Mouse (Mus musculus) spleen, embryonic (tissue): ENCODE measurements around the gene Lrrc1.

Experiments used
- CTCF ChIA-PET: fragments of 350-600 bp; sonication (Branson Sonifier 250); formaldehyde crosslinking; loops from one replicate; lab custom pipeline; 2022; lab: Charles Lee

Gene Lrrc1

DNA sequence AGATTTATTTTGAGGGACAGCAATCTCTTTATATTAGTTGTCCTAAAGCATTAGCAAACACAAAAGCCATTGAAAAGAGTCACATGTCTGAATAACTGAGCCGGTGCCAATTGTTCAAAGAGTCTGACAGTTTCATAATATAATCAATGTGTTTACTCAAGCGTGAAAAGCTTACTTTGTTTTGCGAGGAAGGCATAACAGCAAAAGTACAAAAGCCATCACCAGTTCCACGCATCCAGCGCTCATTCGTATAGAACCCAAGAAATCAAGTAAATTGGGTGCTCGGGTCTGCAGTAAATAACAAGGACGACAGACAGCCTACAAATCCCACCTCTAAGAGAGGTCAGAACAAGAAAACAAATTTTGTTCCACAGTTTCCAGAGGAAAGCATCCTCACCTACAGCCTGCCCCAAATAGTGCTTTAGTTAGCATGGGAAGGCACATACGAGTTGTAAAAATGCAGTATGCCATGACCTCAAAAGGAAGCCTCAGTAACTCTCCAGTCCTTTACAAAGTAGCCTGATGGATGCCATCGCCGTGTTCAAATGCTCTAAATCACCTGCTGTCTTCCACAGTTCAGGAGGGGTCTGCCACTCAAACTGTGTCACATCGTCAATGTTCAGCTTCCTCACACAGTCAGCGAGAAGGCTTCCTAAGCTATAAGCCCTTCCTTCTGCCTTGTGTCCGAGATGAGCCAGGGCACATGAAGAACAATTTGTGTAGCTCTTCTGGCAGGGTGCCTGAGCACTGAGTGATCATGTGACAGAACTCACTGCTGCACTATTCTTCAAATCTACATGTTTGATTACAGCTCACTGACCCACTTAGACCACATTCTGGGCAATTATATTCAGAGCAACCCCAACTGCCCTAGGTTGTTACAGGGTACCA, 41.9 kb downstream of the Lrrc1 start:
- CTCF ChIA-PET: no interaction called here

DNA sequence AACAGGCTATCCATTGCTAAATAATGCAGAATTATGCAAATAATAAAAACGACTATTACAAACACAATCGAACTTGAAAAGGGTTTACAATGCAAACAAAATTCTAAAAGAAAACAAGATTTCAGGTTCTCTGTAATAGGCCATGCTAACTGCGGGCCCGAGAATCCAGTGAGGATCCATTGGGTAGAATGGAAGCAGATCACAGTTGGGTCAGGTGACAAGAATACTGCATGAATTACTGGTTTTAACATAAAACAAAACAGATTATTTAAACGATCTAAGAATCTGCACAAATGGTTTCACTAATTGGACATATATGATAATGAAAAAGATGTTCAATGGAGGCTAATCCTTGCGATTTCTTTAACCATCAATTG, 42.5 kb downstream of the Lrrc1 start:
- CTCF ChIA-PET: no interaction called here

DNA sequence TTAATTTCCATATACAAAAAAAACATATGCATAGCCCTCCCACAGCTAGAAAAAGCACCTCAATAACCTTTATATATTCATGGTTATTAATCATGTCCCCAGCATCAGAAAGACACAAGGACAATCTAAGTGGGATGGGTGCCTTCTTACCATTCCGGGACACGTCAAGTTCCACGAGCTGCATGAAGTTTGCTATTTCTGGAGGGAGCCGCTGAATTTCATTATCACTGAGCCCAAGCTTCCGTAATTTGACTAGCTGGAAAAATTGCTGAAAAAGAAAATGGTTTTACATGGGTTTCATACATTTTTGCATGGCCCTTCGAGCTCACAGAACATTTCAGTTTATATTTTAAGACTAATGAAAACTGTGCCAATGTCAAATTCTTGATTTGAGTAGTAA, 45.6 kb downstream of the Lrrc1 start:
- CTCF ChIA-PET: no interaction called here

DNA sequence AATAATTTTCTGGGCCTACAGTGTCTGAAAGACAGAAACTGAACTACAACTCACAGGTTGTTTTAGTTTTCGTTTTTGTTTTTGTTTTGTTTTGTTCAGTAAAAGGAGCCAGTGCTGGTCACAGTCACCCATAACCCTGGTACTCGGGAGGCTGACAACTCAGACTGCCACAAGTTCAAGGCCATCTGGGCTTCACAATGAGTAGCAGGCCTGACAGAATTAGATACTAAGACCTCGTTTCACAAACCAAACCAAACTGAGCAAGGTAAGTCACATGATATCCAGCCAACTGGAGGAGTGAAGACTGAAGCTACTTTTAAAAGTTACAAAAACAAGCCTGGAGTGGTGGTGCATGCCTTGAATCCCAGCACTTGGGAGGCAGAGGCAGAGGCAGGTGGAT, 46.3 kb downstream of the Lrrc1 start:
- CTCF ChIA-PET: no interaction called here

DNA sequence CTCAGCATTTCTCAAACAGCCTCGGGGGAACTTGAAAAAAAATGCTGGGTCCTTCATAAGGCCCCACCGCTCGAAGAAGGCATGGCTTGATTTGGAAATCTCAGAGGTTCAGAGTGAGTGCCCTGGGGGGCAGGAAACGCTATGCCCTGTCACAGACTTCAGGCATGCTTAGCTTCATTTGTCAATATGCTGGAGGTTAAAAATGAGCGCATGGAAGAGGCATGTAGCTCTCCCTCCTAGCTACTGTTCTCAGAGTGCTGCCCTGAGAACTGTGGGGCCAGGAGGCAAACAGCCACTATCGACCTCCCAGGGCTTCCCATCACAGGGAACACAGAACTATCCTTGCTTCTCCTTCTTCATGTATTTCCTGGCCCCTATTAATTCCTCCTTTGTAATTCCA, 47.5 kb downstream of the Lrrc1 start:
- CTCF ChIA-PET: no interaction called here

DNA sequence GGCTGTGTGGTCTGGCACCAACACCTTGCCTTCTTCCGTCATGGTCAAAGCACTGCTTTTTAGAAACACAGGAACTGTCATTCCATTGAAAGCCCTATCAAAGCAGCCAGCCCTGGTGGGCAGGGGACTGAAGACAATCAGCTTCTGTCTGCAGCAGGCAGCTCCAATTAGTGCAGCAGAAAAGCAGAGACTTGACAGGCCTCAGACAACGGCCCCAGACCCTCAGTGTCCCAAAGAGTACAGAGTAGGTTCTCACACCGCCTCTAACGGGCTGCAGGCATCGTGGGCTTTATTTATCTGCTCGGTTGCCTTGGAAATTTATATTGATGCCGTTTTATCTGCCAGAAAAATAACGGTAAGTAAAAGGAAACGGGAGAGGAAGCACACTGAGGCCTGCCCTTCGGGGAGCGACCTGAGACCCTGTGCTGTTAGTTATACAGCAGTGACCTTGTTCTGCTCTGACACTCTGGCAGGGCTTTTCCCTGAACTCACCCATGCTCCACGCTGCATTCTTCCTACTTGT, 48.1 kb downstream of the Lrrc1 start:
- CTCF ChIA-PET: no interaction called here

DNA sequence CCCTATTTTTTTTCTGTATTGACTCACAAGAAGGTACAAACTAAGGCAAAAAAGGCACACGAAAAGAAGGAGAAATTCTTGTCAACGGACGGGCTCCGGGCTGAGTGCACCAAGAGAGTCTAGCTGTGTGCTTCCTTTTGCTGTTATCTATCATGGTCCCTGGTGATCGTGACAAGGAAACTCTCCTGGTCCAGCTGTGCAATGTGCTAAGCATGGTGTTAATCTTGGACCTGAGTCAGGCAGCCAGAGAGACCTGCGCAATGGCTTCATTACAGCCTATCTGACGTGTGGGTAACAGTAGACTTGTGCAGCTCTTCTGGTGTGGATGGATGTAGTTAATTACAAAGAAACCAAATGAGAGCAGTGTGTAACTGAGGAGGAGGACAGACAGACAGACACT, 50.4 kb downstream of the Lrrc1 start:
- CTCF ChIA-PET: no interaction called here

DNA sequence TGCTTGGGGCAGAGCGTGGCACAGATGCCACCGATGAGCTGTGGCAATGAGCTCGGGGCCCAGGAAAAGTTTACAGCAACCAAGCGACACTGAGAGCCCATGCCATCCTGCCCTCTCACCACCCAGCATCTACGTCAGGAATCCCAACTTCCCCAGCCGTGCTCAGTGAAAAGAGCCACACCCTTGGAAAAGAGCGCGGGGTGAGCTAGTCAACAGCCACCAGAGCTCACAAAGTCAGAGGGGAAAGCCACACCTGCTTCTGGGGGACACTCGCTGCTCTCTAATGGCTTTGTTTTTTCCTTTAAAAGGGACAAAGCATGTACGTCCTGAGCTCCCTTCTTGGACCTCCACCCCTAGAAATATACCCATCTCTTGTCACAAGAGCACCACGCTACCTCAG, 56.1 kb downstream of the Lrrc1 start:
- CTCF ChIA-PET: no interaction called here

DNA sequence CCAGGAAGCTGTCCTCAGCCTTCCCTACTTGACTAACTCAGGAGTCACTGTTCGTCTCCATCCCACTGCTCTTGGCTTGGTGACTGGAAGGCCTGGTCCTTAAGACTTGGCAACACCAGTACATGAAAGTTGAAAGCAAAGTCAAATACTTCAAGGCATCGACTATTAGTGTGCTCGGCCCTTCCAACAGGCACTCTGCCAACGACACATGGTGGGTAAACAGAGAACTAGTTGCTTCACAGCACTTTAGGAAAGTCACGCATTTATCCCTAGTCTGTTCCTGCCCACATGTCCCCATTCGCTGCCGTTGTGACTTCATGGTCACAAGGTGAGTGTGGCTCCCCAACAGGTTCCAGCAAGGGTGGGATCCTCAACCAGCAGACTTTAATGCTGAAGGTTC, 57.2 kb downstream of the Lrrc1 start:
- CTCF ChIA-PET: no interaction called here

DNA sequence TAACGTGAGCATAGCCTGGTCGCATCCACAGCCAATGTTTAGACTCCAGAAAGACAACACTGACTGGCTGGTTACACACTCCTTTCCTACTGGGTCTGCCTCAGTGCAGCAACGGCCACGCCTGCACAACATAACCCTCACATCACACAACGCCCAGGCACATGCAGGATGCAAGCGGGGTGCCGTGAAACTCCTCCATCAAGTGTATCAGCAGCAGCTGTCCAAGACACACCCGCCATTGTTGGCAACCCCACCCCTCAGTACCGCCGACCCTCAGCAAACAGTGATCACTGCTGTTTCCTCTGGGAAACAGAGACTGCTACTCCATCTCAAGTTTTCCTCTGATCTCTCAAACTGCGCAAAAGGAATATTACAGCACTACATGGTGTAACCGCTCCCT, 58.8 kb downstream of the Lrrc1 start:
- CTCF ChIA-PET: interaction anchor here (0.6 kb wide), 1 partner anchor 8 kb away, joined by 3 read pairs; no protein-coding TSS in a partner anchor

DNA sequence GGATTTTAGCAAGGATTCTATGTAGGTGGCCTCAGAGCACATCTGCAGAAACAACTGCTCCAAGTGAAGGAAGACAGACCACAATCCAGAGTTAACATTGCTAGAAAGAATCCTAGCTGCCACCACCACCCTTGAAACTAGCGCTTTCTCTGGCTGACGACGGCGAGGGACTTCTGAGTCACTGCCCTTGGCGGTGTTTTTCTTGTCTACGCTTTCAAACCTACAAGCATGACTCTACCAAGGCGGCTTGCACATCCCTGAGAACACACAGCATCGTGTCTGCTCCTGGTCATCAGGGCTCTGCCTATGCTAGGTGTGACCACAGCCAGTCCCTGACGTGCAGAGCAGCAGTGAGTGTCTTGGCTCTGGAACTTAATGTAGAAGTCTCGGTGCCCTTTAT, 59.9 kb downstream of the Lrrc1 start:
- CTCF ChIA-PET: no interaction called here

DNA sequence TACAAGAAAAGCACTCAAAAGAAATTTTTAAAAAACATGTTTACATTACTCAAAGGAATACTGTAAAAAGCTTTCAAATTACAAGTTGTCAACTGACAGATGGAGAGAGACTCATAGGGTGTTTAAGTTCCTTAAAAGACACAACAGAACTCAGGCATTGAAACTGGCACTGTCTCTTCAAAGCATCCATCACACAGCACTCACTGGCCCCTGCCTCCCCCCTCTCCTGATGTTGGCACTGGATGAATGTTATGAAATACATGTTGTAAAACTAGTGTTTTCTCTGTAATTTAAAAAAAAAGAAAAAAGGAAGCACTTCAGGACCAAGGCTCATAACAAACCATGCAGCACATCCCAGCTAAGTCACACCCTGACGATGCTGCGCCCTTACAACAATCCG, 61.1 kb downstream of the Lrrc1 start:
- CTCF ChIA-PET: no interaction called here

DNA sequence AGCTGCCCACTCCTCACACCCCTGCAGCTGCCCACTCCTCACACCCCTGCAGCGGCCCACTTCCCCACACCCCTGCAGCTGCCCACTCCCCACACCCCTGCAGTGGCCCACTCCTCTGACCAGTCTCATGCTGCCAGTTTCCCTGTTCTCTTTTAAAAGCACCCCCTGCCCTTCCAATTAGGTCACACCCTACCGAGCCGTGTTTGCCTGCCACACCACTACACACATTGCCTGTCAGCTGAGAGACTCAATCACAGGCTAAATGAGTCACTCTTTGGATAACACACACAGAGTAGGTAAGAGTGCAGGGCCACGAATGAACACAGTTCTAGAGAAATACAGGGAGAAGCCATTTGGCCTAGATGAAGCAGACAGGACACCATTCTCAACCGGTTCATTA, 62.4 kb downstream of the Lrrc1 start:
- CTCF ChIA-PET: no interaction called here

DNA sequence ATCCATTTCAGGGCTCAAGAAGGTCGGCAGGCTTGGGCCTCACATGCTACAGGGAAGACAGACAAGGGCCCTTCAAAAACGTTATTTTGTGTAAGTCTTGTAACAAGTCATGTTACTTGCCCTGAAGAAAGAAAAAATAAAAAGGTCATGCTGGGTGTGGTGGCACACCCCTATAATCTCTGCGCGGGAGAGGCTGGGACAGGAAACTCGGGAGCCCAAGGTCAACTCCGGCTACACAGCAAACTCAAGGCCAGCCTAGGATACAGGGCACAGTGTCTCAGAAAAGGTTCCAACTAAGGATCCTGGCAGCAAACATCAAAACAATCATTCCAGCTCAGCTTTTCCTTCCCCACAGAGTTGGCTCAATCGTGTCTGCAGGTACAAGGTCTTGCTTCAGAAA, 63.3 kb downstream of the Lrrc1 start:
- CTCF ChIA-PET: no interaction called here

DNA sequence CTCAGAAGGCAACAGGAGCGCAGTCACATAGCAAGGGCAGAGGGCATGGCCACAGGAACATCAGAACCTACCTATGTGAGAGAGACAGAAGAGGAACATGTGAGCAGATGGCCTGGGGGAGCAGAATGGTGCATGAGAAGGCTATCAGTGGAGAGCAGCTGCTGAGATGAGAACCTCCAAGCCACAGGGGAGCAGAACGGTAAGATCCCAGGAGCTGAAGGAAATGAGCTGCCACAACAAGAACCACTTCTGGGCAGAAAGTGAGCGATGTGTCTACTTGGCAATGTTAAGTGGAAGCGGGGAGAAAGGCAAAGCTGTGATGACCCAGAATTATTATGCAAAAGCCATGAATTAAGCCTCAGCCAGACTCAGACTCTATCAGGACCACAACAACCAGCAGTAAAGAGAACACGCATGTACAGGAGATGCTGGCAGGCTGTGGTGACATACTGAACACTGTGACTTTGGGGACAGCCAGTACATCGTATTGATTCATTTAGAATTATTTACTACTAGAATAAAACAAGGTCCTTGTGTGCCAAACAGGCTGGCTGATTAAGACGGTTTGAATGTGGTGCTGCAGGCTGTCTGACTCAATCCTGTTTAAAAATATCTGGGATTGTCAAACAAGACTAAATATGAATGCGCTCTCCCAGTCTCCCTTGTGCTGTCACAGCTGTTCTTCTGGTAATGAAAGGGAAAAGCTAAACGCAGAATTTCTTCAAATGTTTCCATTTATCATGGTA, 63.9 kb downstream of the Lrrc1 start:
- CTCF ChIA-PET: interaction anchor here (0.5 kb wide), 1 partner anchor 706 kb away, joined by 12 read pairs; no protein-coding TSS in a partner anchor

DNA sequence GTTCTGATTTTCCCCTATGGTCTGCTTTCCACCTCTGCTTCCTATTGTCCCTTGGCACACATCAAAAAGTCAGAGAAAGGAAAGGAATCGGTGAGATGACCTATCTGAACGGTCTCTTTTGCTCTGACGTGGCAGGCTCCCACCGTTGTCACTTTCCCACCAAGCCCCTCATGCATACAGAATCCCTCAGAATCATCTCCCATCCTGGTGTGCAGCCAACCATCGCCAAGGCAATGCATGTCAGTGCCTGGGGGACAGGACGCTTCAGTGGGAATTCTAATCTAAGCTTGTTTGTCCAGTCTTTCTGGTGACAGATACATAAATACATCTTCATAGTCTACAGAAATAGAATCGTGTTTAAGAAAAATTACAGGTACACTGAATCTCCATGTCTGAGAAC, 64.7 kb downstream of the Lrrc1 start:
- CTCF ChIA-PET: no interaction called here

DNA sequence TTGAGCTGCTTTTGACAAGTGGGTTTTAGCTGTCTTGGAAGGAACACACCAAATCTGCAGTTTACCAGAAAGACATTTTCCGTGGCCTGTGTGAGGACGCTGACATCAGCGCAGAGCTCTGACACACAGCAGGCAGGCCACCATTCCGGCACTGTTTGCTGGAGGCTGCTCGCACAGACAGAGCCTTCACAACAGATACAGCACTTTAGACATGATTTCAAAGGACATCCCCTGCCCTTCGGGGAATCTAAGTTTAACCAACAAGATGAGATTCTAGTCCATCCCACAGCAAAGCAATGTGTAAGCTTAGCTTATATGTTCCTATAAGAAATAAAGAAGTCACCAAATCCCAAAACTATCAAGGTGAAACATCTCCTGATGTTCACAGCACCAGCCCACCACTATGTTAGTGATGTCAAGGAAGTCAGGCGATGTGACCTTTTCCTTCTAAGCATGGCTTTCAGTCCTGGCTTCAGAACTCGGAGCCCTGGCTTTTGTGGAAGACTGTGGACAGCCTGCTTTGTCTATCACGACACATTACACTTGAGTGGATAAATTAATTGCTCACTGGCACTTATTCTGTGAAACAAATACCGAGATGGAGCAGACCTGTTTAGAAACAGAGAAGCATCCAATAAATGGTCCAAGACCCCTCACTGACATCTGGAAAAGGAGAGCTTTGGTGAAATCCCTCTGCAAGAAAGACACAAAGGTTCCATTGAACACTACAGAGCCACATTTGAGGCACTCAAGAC, 66.3 kb downstream of the Lrrc1 start:
- CTCF ChIA-PET: interaction anchor here (0.7 kb wide), 1 partner anchor 8 kb away, joined by 3 read pairs; no protein-coding TSS in a partner anchor

DNA sequence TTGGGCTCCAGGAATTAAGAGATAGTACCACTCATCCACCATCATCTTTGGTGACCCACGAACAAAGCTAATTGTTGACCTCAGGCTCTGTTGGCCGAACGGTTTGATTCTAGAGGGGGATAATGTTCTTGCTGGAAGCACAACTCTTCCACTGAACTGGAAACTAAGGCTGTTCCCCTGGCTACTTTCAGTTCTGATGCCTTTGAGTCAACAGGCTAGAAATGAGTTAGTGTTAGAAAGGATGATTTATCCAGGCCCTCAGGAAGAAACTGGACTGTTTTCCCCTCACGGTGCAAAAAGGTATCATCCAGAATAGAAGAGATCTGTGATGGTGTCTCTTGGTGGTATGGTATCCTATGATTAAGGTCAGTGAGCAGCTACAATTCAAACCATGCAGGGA, 70.1 kb downstream of the Lrrc1 start:
- CTCF ChIA-PET: no interaction called here

DNA sequence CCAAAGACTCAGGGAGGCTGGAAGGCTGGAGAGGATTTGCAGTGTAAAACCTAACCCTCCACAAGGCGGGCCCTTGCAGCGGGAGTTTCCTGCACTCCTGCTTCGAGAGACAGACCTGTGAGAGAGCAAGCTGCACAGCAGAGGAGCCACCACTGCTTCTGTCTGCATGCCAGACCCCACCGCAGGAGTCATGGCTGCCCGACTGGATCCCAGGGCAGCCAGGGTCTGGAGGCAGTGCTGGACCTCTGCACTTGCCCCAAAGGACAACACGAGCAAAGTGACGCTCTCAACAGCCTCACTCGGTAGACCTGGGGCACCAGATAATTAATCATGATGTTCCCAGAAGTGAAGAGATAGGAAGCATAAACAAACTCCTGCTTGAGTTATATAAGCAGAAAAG, 72.1 kb downstream of the Lrrc1 start:
- CTCF ChIA-PET: no interaction called here

DNA sequence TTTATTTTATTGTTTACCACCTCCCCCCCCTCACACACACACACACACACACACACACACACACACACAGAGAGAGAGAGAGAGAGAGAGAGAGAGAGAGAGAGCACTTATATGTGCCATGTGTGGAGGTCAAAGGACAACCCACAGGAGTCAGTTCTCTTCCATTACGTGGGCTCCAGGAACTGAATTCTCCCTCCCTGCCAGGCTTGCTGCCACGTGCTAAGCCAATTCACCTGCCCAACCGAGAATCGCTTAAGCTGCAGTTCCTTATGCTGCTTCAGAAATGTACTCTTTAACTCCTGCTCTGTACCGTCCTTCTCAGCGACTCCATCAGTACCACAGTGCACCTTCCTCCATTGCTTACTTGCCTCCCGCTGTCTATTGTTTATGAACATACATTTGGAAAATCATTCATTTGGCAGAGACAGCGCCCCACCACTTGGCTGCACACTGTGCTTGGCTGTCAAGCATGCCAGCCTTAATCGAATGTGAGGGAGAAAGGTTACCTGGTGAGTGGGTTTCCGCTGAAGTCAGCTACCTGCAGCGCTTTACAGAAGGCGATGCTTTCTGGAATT, 72.9 kb downstream of the Lrrc1 start:
- CTCF ChIA-PET: interaction anchor here (0.7 kb wide), 1 partner anchor 137 kb away, joined by 5 read pairs; no protein-coding TSS in a partner anchor

DNA sequence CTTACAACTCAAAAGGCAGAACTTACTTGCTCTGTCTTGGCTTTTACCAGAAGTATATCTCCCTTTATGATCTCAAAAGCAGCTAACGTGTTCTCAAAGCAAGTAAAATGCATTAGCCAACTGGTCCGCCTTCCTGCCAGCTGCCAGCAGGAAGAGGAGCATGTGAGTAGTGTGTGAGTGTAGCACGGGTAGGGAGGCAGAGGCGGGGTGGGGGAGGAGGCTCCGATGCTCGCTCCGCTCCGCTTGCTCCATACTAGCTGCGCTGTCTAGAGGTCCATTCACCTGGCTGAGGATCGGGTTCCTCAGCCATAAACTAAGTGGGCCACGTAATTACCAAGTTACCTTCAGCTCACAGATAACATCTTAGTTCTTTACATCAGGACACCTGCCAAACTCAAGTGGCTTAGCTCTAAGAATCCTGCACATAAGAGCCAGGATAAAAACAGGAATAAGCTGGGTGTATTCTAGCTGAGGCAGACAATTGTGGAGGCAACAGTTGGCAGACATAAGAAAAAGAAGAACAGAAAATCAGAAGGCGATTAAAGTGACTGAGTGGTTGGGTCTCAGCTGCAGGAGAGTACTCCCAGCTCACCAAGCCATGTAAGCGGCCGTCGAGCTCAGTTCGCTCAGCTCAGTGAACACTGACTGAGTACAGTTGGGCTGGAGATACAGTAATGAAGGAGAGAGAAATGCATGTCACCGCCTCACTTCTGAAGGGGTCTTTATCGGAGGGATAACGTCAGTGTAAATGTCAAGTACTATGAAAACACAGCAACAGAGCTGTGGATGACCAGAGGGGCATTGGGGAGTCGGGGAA, 74.7 kb downstream of the Lrrc1 start:
- CTCF ChIA-PET: no interaction called here
